Mouse (Mus musculus) embryo, embryonic 11.5 days (tissue): ENCODE measurements around the gene Tmtc4.

Source experiments
- DNase-seq: peaks from one replicate; pipeline ENCODE4 v3.0.0-alpha.2; 2012; ENCODE audit warnings: low read depth, low spot score

Gene Tmtc4

DNA sequence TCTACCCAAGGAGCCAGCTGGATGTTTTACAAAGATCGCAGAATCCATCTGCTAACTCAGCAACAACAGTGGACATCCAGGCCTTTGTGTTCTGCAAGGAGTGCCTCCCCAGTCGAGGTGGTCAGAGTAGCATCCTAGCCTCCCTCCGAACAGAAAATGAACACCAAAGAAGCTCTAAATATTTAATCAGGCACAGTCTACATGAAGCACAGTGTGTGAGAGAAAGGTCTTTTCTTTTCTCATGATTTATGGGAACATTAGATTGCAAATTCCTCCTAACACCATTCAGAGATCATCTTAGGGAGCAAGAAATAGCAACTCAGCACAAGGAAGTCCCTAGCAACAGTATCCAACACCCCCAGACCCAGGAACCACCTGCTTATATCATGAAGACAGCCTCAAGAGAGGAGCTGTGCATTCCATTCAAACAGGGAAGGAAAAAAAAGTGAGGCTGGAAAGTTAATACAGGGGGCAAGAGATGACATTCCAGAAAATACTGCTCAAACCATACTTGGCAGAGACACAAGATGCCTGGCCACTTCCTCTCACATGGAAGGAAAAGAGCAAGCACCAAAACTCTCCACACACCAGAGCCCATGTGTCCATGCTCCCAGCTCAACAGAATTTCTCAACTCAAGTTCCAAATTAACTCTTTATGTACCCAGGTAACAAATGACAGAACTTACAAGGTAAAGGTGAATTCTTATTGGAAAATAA is 8.8 kb downstream of the Tmtc4 start:
- no peak for DNase-seq

DNA sequence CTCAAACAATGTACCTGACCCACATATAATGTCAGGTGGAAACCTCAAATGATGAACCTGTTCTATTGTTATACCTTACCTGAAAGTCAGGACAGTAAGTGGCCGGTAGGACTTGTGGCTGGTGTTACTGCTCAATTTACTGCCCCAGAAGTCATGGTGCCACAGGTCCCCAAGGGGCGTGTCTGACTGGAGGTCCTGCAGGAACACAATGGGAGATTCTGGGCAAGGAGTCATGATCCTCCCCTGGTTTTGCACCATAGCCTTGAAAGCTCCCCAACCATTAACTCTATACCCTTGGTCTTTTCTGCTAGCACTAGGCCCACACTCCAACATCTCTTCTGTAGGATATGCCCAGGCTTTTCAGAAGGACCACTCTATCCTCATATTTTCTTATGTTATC is 10.7 kb downstream of the Tmtc4 start:
- DNase-seq: no peak

DNA sequence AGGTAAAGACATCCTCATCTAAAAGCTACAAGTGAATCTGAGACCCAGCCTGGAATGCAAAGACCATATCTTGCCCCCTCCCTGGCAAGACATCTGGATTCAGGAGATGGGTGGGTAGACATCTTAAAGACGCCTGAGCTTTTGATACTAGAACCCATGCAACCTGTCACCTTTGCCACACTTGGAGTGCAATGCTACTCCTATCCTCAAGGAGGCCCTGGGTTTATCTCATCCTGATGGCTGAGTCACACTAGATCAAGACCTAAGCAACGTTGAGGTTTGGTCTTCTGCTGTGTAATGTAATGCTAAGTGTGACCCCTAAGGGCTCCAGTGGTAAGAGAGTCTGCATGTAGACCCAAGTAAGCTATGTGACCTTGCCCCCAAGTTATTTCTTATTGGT is 15.8 kb downstream of the Tmtc4 start:
- no peak for DNase-seq

DNA sequence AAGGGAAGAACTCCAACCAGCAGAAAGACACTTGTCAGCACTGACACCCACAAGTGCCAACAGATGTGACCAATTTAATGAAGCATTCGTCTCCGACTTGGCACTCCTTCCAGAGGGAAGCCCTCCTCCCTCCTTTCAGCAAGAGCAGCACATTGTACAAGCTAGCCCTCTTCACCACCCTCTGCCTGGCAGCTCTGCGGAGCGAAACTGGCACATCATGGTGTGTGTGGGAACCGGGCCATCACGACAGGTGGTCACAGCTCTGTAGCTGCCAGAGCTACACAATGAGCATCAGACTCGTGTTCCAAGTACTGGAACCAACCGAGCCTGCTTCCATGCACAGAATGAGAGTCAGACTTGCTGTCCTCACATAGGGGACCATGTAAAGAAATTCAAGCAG is 25.9 kb downstream of the Tmtc4 start:
- no peak for DNase-seq

DNA sequence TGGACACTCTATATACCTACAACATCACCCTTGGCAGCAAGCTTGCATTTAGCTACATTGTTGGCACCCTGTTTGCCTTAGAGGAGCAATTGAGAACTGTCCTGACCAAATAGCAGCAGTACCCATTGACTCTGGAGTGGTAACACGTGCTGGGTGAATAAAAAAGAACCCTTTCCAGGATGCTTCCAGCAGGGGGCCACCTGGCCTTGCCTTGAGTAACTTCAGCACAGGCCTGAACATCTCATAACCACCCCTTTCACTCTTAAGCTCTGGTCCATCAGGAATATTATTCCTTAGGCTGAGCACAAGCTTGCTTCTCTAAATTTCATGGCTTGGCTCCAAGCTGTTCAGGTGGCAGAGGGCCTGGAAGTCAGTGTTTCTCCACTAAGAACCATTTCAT is 30.5 kb downstream of the Tmtc4 start:
- peak; percentile 41 for DNase-seq

DNA sequence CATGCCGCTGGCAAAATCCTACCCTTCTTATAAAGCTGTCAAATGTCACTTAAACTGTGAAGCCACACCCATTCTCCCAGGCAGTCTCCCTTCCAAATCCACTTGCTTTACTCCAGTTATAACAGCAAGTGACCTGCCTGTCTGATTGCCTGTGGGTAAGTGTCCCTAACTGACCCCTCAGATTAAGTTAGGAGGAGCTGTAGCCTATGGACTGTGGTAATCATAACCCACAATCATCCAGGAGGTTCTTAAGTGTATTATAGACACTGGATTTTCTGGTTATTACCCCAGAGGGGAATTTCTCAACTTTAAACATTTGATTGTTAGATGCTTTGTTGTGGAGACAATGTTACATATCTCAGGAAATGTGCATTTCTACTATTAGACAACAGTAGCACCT is 31.3 kb downstream of the Tmtc4 start:
- DNase-seq: no peak

DNA sequence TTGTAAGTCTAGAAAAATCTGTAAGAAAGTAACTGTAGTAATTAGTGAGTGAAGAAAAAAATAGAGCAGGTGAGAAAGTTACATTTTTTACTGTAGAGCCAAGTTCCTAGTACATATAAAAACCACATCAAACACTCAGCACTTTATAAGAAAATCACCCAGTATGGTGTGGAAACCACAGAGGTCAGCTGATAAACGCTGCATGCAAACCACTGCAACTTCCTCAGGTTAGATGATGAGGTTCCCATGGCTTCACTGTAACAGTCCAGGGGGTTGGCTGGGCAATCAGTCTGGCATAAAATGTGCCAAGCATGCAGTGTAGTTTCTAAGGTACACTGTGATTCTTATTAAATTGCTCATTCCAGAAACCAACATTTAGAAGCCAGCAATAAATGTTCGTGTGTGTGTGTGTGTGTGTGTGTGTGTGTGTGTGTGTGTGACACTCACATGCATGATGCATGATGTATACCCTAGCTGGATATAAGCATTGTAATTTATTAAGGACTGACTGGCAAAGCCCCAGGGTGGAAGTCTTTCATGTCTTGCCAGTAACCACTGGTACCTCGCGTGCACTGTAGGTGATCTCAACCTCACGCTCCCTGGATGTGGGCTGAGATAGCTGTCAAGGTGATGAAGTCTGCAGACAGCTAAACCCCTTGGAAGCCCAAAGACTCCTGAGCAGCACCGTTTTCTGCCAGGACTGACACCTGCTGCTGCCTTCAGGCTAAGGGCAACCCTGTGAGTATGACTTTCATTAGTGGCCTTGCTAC is 32.0 kb downstream of the Tmtc4 start:
- DNase-seq: no peak

DNA sequence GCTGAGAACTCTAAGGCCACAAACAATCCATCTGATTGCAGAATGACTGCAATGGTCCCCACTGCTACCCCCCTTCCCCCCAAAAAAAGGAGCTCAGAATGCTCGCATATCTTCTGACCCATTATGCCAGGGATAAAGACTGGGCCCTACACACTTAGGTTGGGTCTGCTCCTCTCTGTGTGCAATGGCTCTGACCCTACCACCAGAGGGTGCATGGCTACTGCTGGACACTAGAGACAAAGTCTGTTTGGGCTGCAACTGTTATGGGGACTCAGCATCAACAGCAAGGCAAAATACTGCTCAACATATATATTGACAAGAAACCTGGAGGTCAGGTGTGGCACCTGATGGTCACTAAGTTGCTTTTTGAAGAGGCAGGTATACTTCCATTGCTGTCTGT is 32.9 kb downstream of the Tmtc4 start:
- DNase-seq: no peak

DNA sequence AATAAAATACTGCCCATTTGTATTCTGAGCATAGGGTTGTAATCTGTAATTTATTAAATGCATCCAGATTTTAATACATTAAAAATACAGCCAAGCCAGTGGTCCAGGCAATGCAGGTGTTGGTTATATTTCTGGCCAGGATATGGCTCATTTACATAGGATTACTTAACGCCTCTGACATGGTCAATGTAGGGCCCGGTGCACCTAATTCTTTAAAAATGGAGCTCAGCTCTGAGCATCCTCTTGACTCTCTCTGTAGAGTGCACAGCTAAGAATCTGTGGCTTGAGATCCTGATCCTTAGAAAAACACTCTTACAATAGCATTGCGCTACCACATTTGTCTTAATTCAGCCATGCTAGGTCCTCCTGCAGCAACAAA is 40.4 kb downstream of the Tmtc4 start:
- DNase-seq: no peak

DNA sequence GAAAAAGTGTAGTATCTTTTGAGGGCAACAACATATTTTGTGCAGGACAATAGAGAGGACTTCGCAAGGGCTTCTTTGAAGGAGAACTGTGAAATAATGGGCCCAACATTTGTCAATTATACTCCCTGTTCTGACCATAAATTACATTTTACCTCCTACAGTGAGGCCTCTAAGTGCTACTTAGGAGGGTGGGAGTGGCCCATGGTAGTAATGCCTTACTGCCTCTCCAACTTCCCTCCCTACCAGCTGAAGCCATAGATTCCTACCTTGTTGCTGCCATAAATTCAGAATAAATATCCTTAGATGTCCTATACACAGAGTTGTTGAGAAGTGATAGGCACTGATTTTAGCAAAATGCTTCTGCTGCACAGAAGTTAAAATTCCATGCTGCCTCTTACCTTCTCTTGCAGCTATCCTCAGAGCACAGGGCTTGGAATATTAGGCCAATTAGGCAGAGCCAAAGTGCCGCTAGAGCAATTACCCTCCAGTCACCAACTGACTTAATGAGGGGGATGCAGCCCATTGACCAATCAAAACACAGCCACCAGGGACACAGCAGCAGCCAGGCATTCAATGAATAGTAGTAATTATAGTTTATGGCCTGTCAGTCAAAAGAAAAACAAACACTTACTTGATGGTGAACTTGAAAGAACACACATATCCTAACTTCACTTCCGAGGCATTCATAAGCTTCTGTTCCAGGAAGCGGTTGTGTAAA is 40.9 kb downstream of the Tmtc4 start:
- DNase-seq: no peak

DNA sequence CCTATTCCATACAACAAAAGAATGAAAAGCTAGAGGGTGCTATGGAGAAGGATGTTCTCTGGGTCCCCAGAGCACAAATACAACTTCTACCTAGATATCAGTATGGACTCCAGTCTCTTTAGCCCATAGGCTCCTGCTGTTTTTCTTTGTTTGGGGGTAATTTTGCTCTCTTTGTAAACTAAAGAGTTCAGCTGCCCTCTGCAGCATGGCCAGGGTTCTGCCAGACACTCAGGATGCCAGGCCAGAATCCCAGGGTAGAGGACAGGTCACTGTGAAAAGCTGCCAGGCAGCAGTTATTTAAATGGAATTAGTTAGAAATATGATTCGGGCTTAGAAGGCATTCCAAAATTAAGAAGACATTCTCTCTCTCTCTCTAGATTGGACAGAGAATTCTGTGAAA is 47.4 kb downstream of the Tmtc4 start:
- no peak for DNase-seq

DNA sequence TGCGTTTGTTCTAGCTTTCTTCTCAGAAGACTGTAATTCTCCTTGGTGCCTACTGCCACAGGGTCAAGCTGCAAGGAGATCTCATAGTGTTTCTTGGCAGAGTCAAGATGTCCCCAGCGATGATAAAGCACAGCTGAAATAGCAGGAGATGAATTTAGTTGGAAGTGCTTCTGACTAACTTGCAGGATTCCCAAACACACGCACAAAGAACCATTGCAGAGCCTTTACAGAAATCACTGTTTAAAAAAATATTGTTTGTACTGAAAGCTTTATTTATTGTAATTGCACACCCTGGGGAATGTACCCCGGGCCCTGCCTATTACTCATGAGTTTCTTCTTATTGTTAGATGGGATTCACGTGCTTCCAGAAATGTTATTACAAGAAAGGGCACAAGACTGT is 63.8 kb downstream of the Tmtc4 start:
- no peak for DNase-seq

DNA sequence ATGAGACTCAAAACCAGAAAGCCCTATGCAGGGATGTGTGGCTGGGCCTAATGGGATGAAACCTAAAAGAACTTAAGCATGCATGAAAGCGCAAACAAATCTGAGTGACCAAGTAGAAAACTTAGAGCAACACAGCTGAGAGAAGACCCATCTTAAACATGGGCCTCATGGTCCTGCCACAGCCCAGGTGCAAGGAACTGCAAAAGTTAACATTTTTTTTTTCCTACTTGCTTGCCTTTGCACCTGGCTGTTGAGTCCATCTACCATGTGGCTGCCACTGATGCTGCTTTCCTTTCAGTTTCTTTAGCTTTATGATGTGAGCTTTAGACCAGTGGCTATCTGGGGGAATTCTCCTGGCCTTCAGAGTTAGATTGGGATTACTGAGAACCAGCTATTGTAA is 66.2 kb downstream of the Tmtc4 start:
- no peak for DNase-seq

DNA sequence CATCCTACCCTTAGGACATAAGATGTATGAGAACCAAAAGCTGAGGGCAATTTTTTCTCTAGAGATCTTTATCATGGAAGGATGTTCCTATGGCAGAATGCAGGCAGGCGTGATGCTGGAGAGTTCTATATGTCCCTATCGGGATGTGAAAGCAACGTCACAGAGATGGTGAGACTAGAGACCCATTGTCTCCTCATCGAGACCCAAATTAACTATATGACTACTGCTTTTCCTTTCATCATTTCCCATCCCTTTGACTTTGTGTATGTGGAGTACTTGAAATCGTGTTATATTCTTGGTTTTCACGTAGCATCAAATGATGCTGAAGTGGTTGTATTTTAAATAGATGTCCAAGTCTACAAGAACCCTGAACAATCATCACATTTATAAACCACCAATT is 70.2 kb downstream of the Tmtc4 start, which contains the start of gene Ggact:
Gene Ggact (minus strand): TSS at position 101 of the 400 bp plus-strand sequence.
- no peak for DNase-seq

DNA sequence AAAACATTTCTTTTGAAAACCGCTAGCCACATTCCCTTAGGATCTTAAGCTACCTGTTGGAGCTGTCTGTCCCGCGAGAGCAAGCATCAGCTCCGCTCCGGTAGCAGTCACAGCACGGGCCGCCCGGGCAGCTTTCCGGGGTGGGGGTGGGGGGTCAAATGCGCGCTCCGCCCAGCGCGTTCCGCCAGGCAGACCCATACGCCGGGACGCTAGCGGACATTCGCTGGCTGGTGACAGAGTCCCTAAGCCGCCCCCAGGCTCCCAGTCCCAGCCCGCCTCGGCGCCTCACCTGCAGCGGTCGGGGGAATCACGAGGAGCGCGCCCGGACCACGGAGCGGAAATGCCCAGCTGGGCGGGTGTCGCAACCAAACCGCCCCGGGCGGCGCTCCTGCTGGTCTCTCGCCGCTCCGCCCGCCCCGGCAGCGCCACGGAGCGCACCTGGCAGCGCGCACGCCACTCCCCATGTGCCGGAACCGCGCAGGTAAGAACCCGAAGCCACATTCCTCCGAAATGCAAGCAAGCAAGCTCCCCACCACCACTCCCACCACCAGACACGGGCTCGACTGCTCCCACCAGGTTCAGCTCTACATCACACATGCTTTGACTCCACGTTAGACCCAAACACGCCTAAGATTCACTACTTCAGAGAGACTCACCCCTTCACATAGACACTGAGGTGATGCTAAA is 70.9 kb downstream of the Tmtc4 start:
- DNase-seq: peak; percentile 29

DNA sequence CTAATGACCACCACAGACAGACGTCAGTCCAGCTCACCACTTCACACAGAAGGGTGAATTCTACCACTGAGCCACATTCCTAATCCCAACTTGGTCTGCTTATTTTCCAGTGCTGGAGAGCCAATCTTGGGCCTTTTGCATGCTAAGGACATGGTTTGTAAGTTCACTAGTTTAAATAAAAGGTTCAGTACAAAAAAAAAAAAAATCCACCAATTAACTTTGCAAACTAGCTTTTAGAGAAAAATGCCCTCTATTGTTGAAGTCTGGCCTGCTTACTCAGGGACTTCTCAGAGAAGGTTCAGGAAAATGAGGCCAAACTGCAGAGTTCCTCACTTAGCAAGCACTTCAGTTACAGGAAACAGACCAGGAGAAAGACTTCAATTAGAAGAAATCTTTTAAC is 71.7 kb downstream of the Tmtc4 start:
- DNase-seq: no peak

DNA sequence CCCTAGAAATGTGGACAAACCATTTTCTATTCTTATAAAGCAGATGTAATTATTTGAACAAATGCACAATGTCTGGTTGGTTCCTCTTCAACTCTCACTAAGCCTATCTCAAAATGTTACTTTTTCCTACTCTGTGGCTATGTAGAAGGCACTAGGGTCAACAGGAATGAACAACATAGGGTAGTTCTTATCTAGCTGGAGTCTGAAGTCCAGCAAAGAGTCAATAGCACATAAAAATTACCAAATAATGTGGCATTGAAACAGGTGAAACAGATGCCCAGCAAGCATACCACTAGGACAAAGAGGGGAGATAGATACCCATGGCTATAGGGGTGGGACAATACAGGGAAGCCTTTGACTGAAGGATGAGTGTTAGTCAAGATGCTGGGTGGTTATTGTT is 72.6 kb downstream of the Tmtc4 start:
- no peak for DNase-seq

DNA sequence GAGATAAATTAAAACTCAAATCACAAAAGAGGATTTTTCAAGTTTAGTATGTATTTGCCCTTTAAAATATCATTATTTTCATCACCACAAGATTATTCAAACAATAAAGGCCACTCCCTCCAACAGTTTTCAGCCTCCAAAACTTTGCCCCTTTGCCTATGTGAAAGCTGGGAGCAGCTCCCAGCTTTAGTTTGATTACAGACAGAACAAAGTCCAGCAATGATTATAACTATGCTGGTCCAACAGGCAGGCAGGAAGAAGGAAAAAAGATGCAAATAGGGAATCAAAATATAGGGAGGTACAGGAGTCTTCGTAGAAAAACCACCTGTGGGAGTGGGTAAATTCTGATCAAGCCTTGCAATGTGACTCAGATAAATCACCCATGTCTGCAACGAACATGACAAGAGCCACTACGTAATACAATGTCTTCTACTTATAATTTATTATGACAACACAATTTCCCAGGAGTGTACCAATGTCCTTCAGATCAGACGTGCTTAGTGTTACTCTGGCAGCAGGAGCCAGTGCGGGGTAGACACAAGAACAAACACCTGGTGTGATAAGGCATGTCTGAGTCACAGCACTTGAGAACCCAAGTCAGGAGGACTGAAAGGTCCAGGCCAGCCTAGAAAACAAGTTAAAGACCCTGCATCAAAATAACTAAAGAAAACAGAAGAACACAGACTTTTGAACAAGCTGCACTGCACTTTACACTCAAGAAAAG is 74.3 kb downstream of the Tmtc4 start:
- no peak for DNase-seq

DNA sequence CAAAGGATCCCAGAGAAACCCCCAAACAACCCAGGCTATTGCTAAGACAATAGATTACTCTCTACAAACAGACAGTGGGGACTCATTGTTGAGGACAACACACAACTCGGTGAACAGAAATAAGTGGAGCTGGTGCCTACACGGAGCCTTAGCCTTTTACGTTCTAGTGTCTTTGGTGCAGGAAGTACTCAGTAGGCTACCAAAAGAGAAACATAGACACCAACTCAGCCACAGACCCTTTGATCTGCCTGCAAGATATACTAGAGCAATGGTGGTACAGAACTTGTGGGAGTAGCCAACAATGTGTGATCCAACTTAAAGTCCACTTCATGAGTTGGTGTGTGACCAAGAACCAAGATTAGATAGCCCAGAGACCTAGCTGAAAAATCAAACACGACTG is 75.8 kb downstream of the Tmtc4 start:
- DNase-seq: no peak

DNA sequence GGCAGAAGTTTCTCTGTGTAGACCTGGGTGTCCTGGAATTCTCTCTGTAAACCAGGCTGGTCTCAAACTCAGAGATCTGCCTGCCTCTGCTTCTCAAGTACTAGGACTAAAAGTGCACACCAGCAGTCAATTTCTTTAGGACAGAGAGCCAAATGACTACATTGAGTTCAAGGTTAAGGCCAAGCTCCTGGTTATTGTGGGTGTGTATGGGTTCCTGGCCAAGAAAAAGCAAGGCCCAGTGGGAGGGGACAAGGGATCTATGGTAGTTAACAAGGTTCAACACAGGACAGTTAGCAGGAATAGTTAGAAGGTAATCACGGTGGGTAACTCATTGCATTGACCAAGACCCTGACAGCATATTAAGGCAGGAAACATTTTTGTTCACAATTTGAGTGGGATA is 78.8 kb downstream of the Tmtc4 start:
- no peak for DNase-seq

DNA sequence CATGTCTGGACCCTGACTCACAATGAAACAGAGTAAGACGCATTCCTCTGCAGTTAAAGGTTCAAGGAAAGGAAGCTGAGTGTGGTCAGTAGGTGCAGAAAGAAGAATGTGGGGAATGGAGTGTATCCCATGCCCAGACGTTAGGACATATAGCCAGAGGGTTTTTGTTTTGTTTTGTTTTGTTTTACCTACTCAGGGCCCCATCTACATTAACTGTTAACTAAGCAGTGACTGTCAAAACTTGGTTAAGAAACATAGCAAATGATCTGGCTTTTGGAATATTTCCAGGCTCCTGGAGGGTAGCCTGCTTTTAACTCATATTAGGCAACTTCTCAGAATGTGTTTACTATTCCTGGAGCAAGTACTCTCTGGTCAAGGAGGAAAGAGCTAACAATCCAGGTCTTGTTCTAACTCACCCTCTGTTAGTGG is 79.9 kb downstream of the Tmtc4 start:
- DNase-seq: no peak
